Mouse (Mus musculus) spleen, adult 2 months (tissue): ENCODE measurements around the gene Coro6.

Experiments used
- CTCF ChIP-seq: fragments of 200-500 bp; IDR thresholded peaks from 2 replicates; pipeline ENCODE4 v1.5.1; 2011; ENCODE audit warnings: mild to moderate bottlenecking, inconsistent platforms; ENCODE audit not compliant: insufficient read depth, insufficient read length, insufficient replicate concordance; ENCODE audit errors: extremely low read depth
- POLR2A ChIP-seq: fragments of 200-500 bp; IDR thresholded peaks from 2 replicates; pipeline ENCODE4 v1.6.1; 2011; ENCODE audit warnings: low read depth, low read length, inconsistent platforms

- TF ChIP-seq POLR2A (no peak), CTCF (no peak)
Measured at GRCm38 (mm10) chr11:77503511-77503910, 41.3 kb downstream of the Coro6 start.
